Mouse (Mus musculus) MEL (cell line): ENCODE data around the gene Nicn1. TPM values are rescaled to one million over a fixed set of nuclear protein-coding genes. Genes with fewer than 3 reads are reported as not detected.

Experiments
- DNase-seq: peaks from one replicate; pipeline ENCODE4 v3.0.0; 2011; ENCODE audit warnings: low read depth, low spot score
- H3K27ac ChIP-seq: 2 replicates; pipeline ENCODE4 v1.5.1; 2012; ENCODE audit warnings: low read depth, mild to moderate bottlenecking, control low read depth, low read length, moderate library complexity; ENCODE audit not compliant: control insufficient read depth
- H3K27me3 ChIP-seq, 2 experiments: fragments of 150-350 bp in 1 of 2; sonication (generic) in 1 of 2; 2 replicates each; pipeline ENCODE4 v1.6.1; 2012; ENCODE audit warnings: low read length in 2 of 2, mild to moderate bottlenecking in 2 of 2, improper control_type of control experiment in 1 of 2, moderate library complexity in 1 of 2; ENCODE audit not compliant: insufficient read depth in 2 of 2, control insufficient read depth in 1 of 2
- H3K36me3 ChIP-seq, 2 experiments: 2 replicates each; pipeline ENCODE4 v1.6.1; 2012 to 2014; ENCODE audit warnings: low read length in 2 of 2, improper control_type of control experiment in 1 of 2, inconsistent platforms in 1 of 2, mild to moderate bottlenecking in 1 of 2; ENCODE audit not compliant: insufficient read depth in 2 of 2, control insufficient read depth in 1 of 2
- H3K4me1 ChIP-seq, 2 experiments: fragments of 150-350 bp in 1 of 2; sonication (generic) in 1 of 2; 2 replicates each; pipeline ENCODE4 v1.6.1; 2012; ENCODE audit warnings: low read length in 2 of 2, improper control_type of control experiment in 1 of 2, mild to moderate bottlenecking in 1 of 2; ENCODE audit not compliant: insufficient read depth in 2 of 2, control insufficient read depth in 1 of 2
- H3K4me3 ChIP-seq, 2 experiments: fragments of 150-350 bp in 1 of 2; sonication (generic) in 1 of 2; 2 replicates each; pipeline ENCODE4 v1.5.1; 2012; ENCODE audit warnings: low read depth in 2 of 2, low read length in 2 of 2, mild to moderate bottlenecking in 2 of 2, moderate library complexity in 2 of 2, control low read depth in 1 of 2, improper control_type of control experiment in 1 of 2; ENCODE audit not compliant: control insufficient read depth in 1 of 2, insufficient read depth in 1 of 2
- H3K79me2 ChIP-seq: 2 replicates; pipeline ENCODE4 v1.6.1; 2012; ENCODE audit warnings: mild to moderate bottlenecking, low read length, moderate library complexity; ENCODE audit not compliant: control insufficient read depth, poor library complexity, insufficient read depth
- H3K9ac ChIP-seq: 2 replicates; pipeline ENCODE4 v1.6.1; 2012; ENCODE audit warnings: low read depth, mild to moderate bottlenecking, control low read depth, low read length, moderate library complexity; ENCODE audit not compliant: control insufficient read depth, poor library complexity, severe bottlenecking
- H3K9me3 ChIP-seq: fragments of 150-350 bp; sonication (generic); replicated peaks from 2 replicates; pipeline ENCODE4 v1.6.1; 2012; ENCODE audit warnings: mild to moderate bottlenecking, low read length, improper control_type of control experiment, moderate library complexity; ENCODE audit not compliant: insufficient read depth
- CHD1 ChIP-seq: IDR thresholded peaks from 2 replicates; pipeline ENCODE4 v1.6.1; 2012; ENCODE audit warnings: low read depth, mild to moderate bottlenecking, inconsistent platforms, low read length, improper control_type of control experiment
- CHD2 ChIP-seq: IDR thresholded peaks from 2 replicates; pipeline ENCODE4 v1.6.1; 2011; ENCODE audit warnings: low read length, improper control_type of control experiment
- CTCF ChIP-seq, 3 experiments: IDR thresholded peaks in 2 of 3; conservative IDR thresholded peaks in 1 of 3; 2 replicates each; pipeline ENCODE4 v1.5.1; 2011 to 2012; ENCODE audit warnings: low read length in 3 of 3, low read depth in 2 of 3, mild to moderate bottlenecking in 2 of 3, improper control_type of control experiment in 1 of 3, inconsistent platforms in 1 of 3, mixed read lengths in 1 of 3, moderate library complexity in 1 of 3; ENCODE audit not compliant: control insufficient read depth in 1 of 3, insufficient read depth in 1 of 3, poor library complexity in 1 of 3, severe bottlenecking in 1 of 3
- E2F4 ChIP-seq: IDR thresholded peaks from 2 replicates; pipeline ENCODE4 v1.6.1; 2011; ENCODE audit warnings: low read depth, low read length, improper control_type of control experiment, borderline replicate concordance
- ETS1 ChIP-seq: IDR thresholded peaks from 2 replicates; pipeline ENCODE4 v1.6.1; 2012; ENCODE audit warnings: low read depth, mild to moderate bottlenecking, inconsistent platforms, low read length, improper control_type of control experiment, moderate library complexity
- GABPA ChIP-seq: IDR thresholded peaks from 2 replicates; pipeline ENCODE4 v1.6.1; 2012; ENCODE audit warnings: low read depth, mild to moderate bottlenecking, inconsistent platforms, low read length, improper control_type of control experiment, moderate library complexity
- GATA1 ChIP-seq: IDR thresholded peaks from 2 replicates; pipeline ENCODE4 v1.6.1; 2011; ENCODE audit warnings: low read depth, low read length, improper control_type of control experiment
- HCFC1 ChIP-seq: IDR thresholded peaks from 2 replicates; pipeline ENCODE4 v1.6.1; 2012; ENCODE audit warnings: low read depth, mild to moderate bottlenecking, inconsistent platforms, low read length, improper control_type of control experiment, moderate library complexity
- MAX ChIP-seq: IDR thresholded peaks from 2 replicates; pipeline ENCODE4 v1.6.1; 2011; ENCODE audit warnings: low read length, improper control_type of control experiment
- MAZ ChIP-seq: IDR thresholded peaks from 2 replicates; pipeline ENCODE4 v1.6.1; 2012; ENCODE audit warnings: low read depth, mild to moderate bottlenecking, inconsistent platforms, low read length, improper control_type of control experiment
- MEF2A ChIP-seq: IDR thresholded peaks from 2 replicates; pipeline ENCODE4 v1.6.1; 2014; ENCODE audit warnings: low read depth, mild to moderate bottlenecking, inconsistent platforms, low read length, improper control_type of control experiment; ENCODE audit not compliant: poor library complexity, insufficient replicate concordance, severe bottlenecking; ENCODE audit errors: extremely low read depth
- MXI1 ChIP-seq: IDR thresholded peaks from 2 replicates; pipeline ENCODE4 v1.6.1; 2011; ENCODE audit warnings: mild to moderate bottlenecking, low read depth, low read length, improper control_type of control experiment
- MYB ChIP-seq: IDR thresholded peaks from 2 replicates; pipeline ENCODE4 v1.6.1; 2011; ENCODE audit warnings: mild to moderate bottlenecking, low read depth, low read length, improper control_type of control experiment
- NELFE ChIP-seq: IDR thresholded peaks from 2 replicates; pipeline ENCODE4 v1.6.1; 2011; ENCODE audit warnings: low read depth, low read length, improper control_type of control experiment
- NRF1 ChIP-seq: IDR thresholded peaks from 2 replicates; pipeline ENCODE4 v1.6.1; 2014; ENCODE audit warnings: low read depth, mild to moderate bottlenecking, inconsistent platforms, low read length, improper control_type of control experiment, moderate library complexity; ENCODE audit not compliant: poor library complexity, insufficient read depth, severe bottlenecking
- POLR2AphosphoS2 ChIP-seq: IDR thresholded peaks from 2 replicates; pipeline ENCODE4 v1.6.1; 2011; ENCODE audit warnings: low read length, improper control_type of control experiment
- POLR2AphosphoS5 ChIP-seq: IDR thresholded peaks from 2 replicates; pipeline ENCODE4 v1.6.1; 2012; ENCODE audit warnings: low read depth, borderline replicate concordance, mild to moderate bottlenecking, inconsistent platforms, low read length, moderate library complexity, mixed read lengths
- RAD21 ChIP-seq: IDR thresholded peaks from 2 replicates; pipeline ENCODE4 v1.6.1; 2011; ENCODE audit warnings: mild to moderate bottlenecking, low read depth, low read length, improper control_type of control experiment
- SIN3A ChIP-seq: IDR thresholded peaks from 2 replicates; pipeline ENCODE4 v1.6.1; 2012; ENCODE audit warnings: low read length, improper control_type of control experiment, inconsistent platforms
- SMC3 ChIP-seq: IDR thresholded peaks from 2 replicates; pipeline ENCODE4 v1.6.1; 2011; ENCODE audit warnings: low read depth, low read length, improper control_type of control experiment
- TAL1 ChIP-seq: IDR thresholded peaks from 2 replicates; pipeline ENCODE4 v1.6.1; 2012; ENCODE audit warnings: mild to moderate bottlenecking, inconsistent platforms, low read length, moderate library complexity, mixed read lengths
- TBP ChIP-seq: IDR thresholded peaks from 2 replicates; pipeline ENCODE4 v1.8.0; 2011; ENCODE audit warnings: low read depth, low read length, improper control_type of control experiment
- TCF12 ChIP-seq: IDR thresholded peaks from 2 replicates; pipeline ENCODE4 v1.6.1; 2014; ENCODE audit warnings: low read depth, mild to moderate bottlenecking, inconsistent platforms, low read length, improper control_type of control experiment, moderate library complexity
- USF1 ChIP-seq: IDR thresholded peaks from 2 replicates; pipeline ENCODE4 v1.6.1; 2014; ENCODE audit warnings: low read depth, mild to moderate bottlenecking, inconsistent platforms, low read length, improper control_type of control experiment, moderate library complexity
- ZC3H11A ChIP-seq: IDR thresholded peaks from 2 replicates; pipeline ENCODE4 v1.6.1; 2012; ENCODE audit warnings: low read depth, mild to moderate bottlenecking, inconsistent platforms, low read length, improper control_type of control experiment
- ZMIZ1 ChIP-seq: IDR thresholded peaks from 2 replicates; pipeline ENCODE4 v1.6.1; 2012; ENCODE audit warnings: low read depth, mild to moderate bottlenecking, inconsistent platforms, low read length, improper control_type of control experiment, moderate library complexity
- ZNF384 ChIP-seq: IDR thresholded peaks from 2 replicates; pipeline ENCODE4 v1.6.1; 2012; ENCODE audit warnings: low read depth, mild to moderate bottlenecking, inconsistent platforms, low read length, improper control_type of control experiment
- polyA plus RNA-seq, 2 experiments: library from polyadenylated mRNA; stranded (reverse) in 1 of 2; unstranded in 1 of 2; fragments of >175 nt in 1 of 2; fragments of >200 nt in 1 of 2; gene quantifications; 2 replicates each; pipeline versions ENCODE4 v1.2.1 to v1.2.4; 2012; ENCODE audit warnings: low replicate concordance in 2 of 2, low read depth in 1 of 2; ENCODE audit not compliant: insufficient read length in 2 of 2, insufficient read depth in 1 of 2, missing spikeins in 1 of 2
- total RNA-seq: library from RNA; depleted of rRNA; stranded (reverse); fragments of 300-350 nt; gene quantifications from 2 replicates; pipeline ENCODE4 v1.2.3, GENCODE M21; 2012

Nicn1 gene
- total and polyA plus RNA-seq, 3 experiments, result 1.6 to 4.7 TPM; not detected in 1

GRCm38 (mm10) chr9:108338551-108338885 is 48.3 kb downstream of the Nicn1 start:
- H3K4me3 ChIP-seq, result peak overlapping the region; percentile 28 to 37
- H3K79me2 ChIP-seq, result peaks cover 17% of the 10 kb centered on the region
- H3K36me3 ChIP-seq, result peaks cover under 1 to 31% of the 10 kb centered on the region in 2 experiments; a peak in 3 of 4 replicates
- no peaks in the 10 kb centered on the region for H3K9me3 ChIP-seq
- H3K4me1 ChIP-seq, result peaks cover 15 to 34% of the 10 kb centered on the region in 2 experiments
- H3K27me3 ChIP-seq, result no peaks in the 10 kb centered on the region
- H3K9ac ChIP-seq, result peak overlapping the region; percentile 72
- H3K27ac ChIP-seq, result peak overlapping the region; percentile 98
- no peak for DNase-seq
- no peak for TF ChIP-seq TCF12
- no peak for TF ChIP-seq MAZ
- no peak for TF ChIP-seq ZNF384
- no peak for TF ChIP-seq ZMIZ1
- TF ChIP-seq ZC3H11A, result no peak
- TF ChIP-seq E2F4, result no peak
- TF ChIP-seq POLR2AphosphoS2, result no peak
- no peak for TF ChIP-seq SIN3A
- no peak for TF ChIP-seq MXI1
- TF ChIP-seq MYB, result no peak
- TF ChIP-seq POLR2AphosphoS5, result no peak
- TF ChIP-seq SMC3, result no peak
- TF ChIP-seq ETS1, result no peak
- no peak for TF ChIP-seq CTCF (IDR thresholded peaks at IDR 0.05 in 2 of 3, conservative IDR thresholded peaks at IDR 0.05 in 1 of 3; ENCODE audit: control insufficient read depth in 1 of 3, insufficient read depth in 1 of 3, low read depth in 2 of 3, low read length in 3 of 3, poor library complexity in 1 of 3, severe bottlenecking in 1 of 3)
- TF ChIP-seq TAL1, result no peak
- TF ChIP-seq NELFE, result no peak
- no peak for TF ChIP-seq CHD2
- TF ChIP-seq TBP, result no peak
- TF ChIP-seq MAX, result no peak

GRCm38 (mm10) chr9:108338886-108339781 is 48.9 kb downstream of the Nicn1 start, which contains the start of gene Gpx1:
Gene Gpx1, plus strand, starts transcription at chr9:108338903.
- Histone ChIP-seq H3K4me1 (peaks cover 17 to 39% of the 10 kb centered on the region in 2 experiments), H3K4me3 (peak within 1 kb of the TSS; percentile 76 to 79), H3K27ac (peak within 1 kb of the TSS; percentile 98), H3K27me3 (no peaks in the 10 kb centered on the region), H3K36me3 (peaks cover 0 to 37% of the 10 kb centered on the region in 2 experiments; a peak in 2 of 4 replicates), H3K9ac (peak within 1 kb of the TSS; percentile 92), H3K9me3 (no peaks in the 10 kb centered on the region), H3K79me2 (peaks cover 17% of the 10 kb centered on the region)
- peak; percentile 99 for DNase-seq
- TF ChIP-seq MYB (peak; percentile 71; the same call in 1 of the 2 replicates), TAL1 (no peak), CHD1 (peak; percentile 83), USF1 (peak; percentile 99), RAD21 (no peak), ZNF384 (0 out of 2 replicates have a peak, but pooled peaks have one; percentile 16), E2F4 (peak; percentile 76; the same call in 1 of the 2 replicates), ETS1 (peak; percentile 91), TCF12 (peak; percentile 83), SIN3A (peak; percentile 93), SMC3 (no peak), ZMIZ1 (peak; percentile 100), NRF1 (0 out of 2 replicates have a peak, but pooled peaks have one; percentile 24), MAX (peak; percentile 98), GATA1 (no peak; the same call in 1 of the 2 replicates), TBP (peak; percentile 99), GABPA (no peak), CTCF (IDR thresholded peaks at IDR 0.05 in 2 of 3, conservative IDR thresholded peaks at IDR 0.05 in 1 of 3; ENCODE audit: control insufficient read depth in 1 of 3, insufficient read depth in 1 of 3, low read depth in 2 of 3, low read length in 3 of 3, poor library complexity in 1 of 3, severe bottlenecking in 1 of 3) (no peak), MEF2A (peak; percentile 83; the same call in 1 of the 2 replicates), ZC3H11A (no peak), MXI1 (peak; percentile 93), HCFC1 (peak; percentile 84)
